ENCODE assay signal across 8 mouse cellular contexts in genomic region chr8:116946268-116946838, GRCm38 (mm10). TPM values are rescaled to one million over a fixed set of nuclear protein-coding genes. Genes with fewer than 3 reads are reported as not detected.
DNase-seq lines count a peak whose midpoint lies in the region; ATAC-seq and TF ChIP-seq lines count a peak whose summit lies in the region.

No protein-coding gene starts in this region.

- DNase-seq in left cerebral cortex, adult 2 months (ENCODE audit: extremely low spot score in 1 of 2, low spot score in 2 of 2): peak; percentile 55 to 60
- DNase-seq in left cerebral cortex, adult 11 months (ENCODE audit: low spot score): no peak
- no peak for DNase-seq in Muller cell, postnatal 12 days (ENCODE audit: inconsistent ontology term)
- no peak for DNase-seq in adrenal gland, postnatal 4 days (ENCODE audit: low spot score in 2 of 2)
- no peak for DNase-seq in adrenal gland, postnatal 10 days

- H3K4me1 ChIP-seq in cortical plate, adult 2 months (ENCODE audit: control insufficient read depth, insufficient read depth, low read length): peaks cover 7% of the 10 kb centered on the region

- H3K4me3 ChIP-seq in left cerebral cortex, adult 2 months: peak overlapping the region; percentile 44
- peak overlapping the region; percentile 20 for H3K4me3 ChIP-seq in cortical plate, adult 2 months (ENCODE audit: insufficient read depth, low read length)

- TF ChIP-seq POLR2A in cortical plate, adult 2 months (IDR thresholded peaks at IDR 0.05; ENCODE audit: extremely low read depth, insufficient read depth, low read length): peak; percentile 57; the same call in 1 of the 2 replicates

- peak; percentile 56 for ATAC-seq in inflammation-experienced regulatory T-cells, adult 6 months
- ATAC-seq in megakaryocyte, adult 5-6 weeks (ENCODE audit: poor library complexity, severe bottlenecking): peak; percentile 54

- intact Hi-C loops in left cerebral cortex, adult 2 months (cut with DNase I): no loop called here

- peak overlapping the region; percentile 80 for H3K27ac ChIP-seq in left cerebral cortex, adult 2 months
- peak overlapping the region; percentile 53 for H3K27ac ChIP-seq in cortical plate, adult 2 months (ENCODE audit: insufficient read depth, low read length)

- TF ChIP-seq CTCF in left cerebral cortex, adult 2 months (IDR thresholded peaks at IDR 0.05): no peak
- TF ChIP-seq CTCF in cortical plate, adult 2 months (IDR thresholded peaks at IDR 0.05; ENCODE audit: extremely low read depth, insufficient read depth, low read length): no peak

RNA-seq across cellular contexts. Expression of gene Atmin, which starts 3.2 kb away (rescaled TPM):
- 10 to 100 TPM; 73.9 to 76.0 TPM for total RNA-seq in left cerebral cortex, adult 2 months (2021)
- 40.2 and 40.6 TPM in 2 replicates for polyA plus RNA-seq in cortical plate, adult 2 months (2012; rRNA removed)
- polyA plus RNA-seq in inflammation-experienced regulatory T-cells, adult 6 months (2017; shearing (Covaris generic)): 1 to 10 TPM; 7.5 to 9.0 (median 7.7) TPM
- 12.3 and 14.5 TPM in 2 replicates for total RNA-seq in megakaryocyte, adult 5-6 weeks (2015)
- total RNA-seq in megakaryocyte, adult 5-6 weeks (2017): 8.6 and 11.3 TPM in 2 replicates
- 10 to 100 TPM; 20.9 to 23.2 TPM for total RNA-seq in adrenal gland, postnatal 4 days (2021)
- total RNA-seq in adrenal gland, postnatal 10 days (2021): 10 to 100 TPM; 16.0 to 19.0 TPM

RNA-seq across cellular contexts. Expression of gene Cenpn, which starts 24.8 kb away (rescaled TPM):
- total RNA-seq in left cerebral cortex, adult 2 months (2021): 1 to 10 TPM in 1 of 2 experiments, under 1 TPM in 1; 0.97 to 2.0 TPM
- 1.5 and 2.4 TPM in 2 replicates for polyA plus RNA-seq in cortical plate, adult 2 months (2012; rRNA removed)
- polyA plus RNA-seq in inflammation-experienced regulatory T-cells, adult 6 months (2017; shearing (Covaris generic)): 10 to 100 TPM in 1 of 3 experiments, 1 to 10 TPM in 2; 3.3 to 22.4 (median 3.9) TPM
- total RNA-seq in megakaryocyte, adult 5-6 weeks (2015): 26.9 and 35.6 TPM in 2 replicates
- 35.7 and 36.8 TPM in 2 replicates for total RNA-seq in megakaryocyte, adult 5-6 weeks (2017)
- total RNA-seq in adrenal gland, postnatal 4 days (2021): 10 to 100 TPM; 16.8 to 18.7 TPM
- total RNA-seq in adrenal gland, postnatal 10 days (2021): 10 to 100 TPM in 1 of 2 experiments, 1 to 10 TPM in 1; 7.1 to 10.5 TPM

RNA-seq across cellular contexts. Expression of gene Cmc2, which starts 25.1 kb away (rescaled TPM):
- total RNA-seq in left cerebral cortex, adult 2 months (2021): 10 to 100 TPM; 19.2 to 20.8 TPM
- polyA plus RNA-seq in cortical plate, adult 2 months (2012; rRNA removed): 19.6 and 21.6 TPM in 2 replicates
- 10 to 100 TPM; 23.1 to 79.6 (median 36.6) TPM for polyA plus RNA-seq in inflammation-experienced regulatory T-cells, adult 6 months (2017; shearing (Covaris generic))
- total RNA-seq in megakaryocyte, adult 5-6 weeks (2015): 43.3 and 49.2 TPM in 2 replicates
- 51.7 and 66.0 TPM in 2 replicates for total RNA-seq in megakaryocyte, adult 5-6 weeks (2017)
- total RNA-seq in adrenal gland, postnatal 4 days (2021): 10 to 100 TPM; 32.8 to 33.6 TPM
- 10 to 100 TPM; 40.1 to 46.4 TPM for total RNA-seq in adrenal gland, postnatal 10 days (2021)

RNA-seq across cellular contexts. Expression of gene 1700030J22Rik, which starts 32.4 kb away (rescaled TPM):
- 10 to 100 TPM; 11.5 to 14.3 TPM for total RNA-seq in left cerebral cortex, adult 2 months (2021)
- 7.2 and 7.3 TPM in 2 replicates for polyA plus RNA-seq in cortical plate, adult 2 months (2012; rRNA removed)
- under 1 TPM in 1 of 3 experiments, not detected in 2; 0.25 TPM for polyA plus RNA-seq in inflammation-experienced regulatory T-cells, adult 6 months (2017; shearing (Covaris generic))
- 0.40 and 0.43 TPM in 2 replicates for total RNA-seq in megakaryocyte, adult 5-6 weeks (2015)
- total RNA-seq in megakaryocyte, adult 5-6 weeks (2017): 0.29 and 0.37 TPM in 2 replicates
- 1 to 10 TPM in 1 of 2 experiments, under 1 TPM in 1; 0.96 to 1.5 TPM for total RNA-seq in adrenal gland, postnatal 4 days (2021)
- 1 to 10 TPM in 1 of 2 experiments, under 1 TPM in 1; 0.99 to 1.2 TPM for total RNA-seq in adrenal gland, postnatal 10 days (2021)

RNA-seq across cellular contexts. Expression of gene Gcsh, which starts 47.0 kb away (rescaled TPM):
- 10 to 100 TPM; 34.4 to 36.3 TPM for total RNA-seq in left cerebral cortex, adult 2 months (2021)
- polyA plus RNA-seq in cortical plate, adult 2 months (2012; rRNA removed): 77.6 and 84.2 TPM in 2 replicates
- polyA plus RNA-seq in inflammation-experienced regulatory T-cells, adult 6 months (2017; shearing (Covaris generic)): 10 to 100 TPM; 23.8 to 29.5 (median 24.6) TPM
- total RNA-seq in megakaryocyte, adult 5-6 weeks (2015): 12.6 and 15.5 TPM in 2 replicates
- total RNA-seq in megakaryocyte, adult 5-6 weeks (2017): 12.6 and 25.3 TPM in 2 replicates
- 10 to 100 TPM; 93.6 to 96.6 TPM for total RNA-seq in adrenal gland, postnatal 4 days (2021)
- 100 to 1,000 TPM; 145 to 162 TPM for total RNA-seq in adrenal gland, postnatal 10 days (2021)

Comparison
In these comparisons a context has a peak if more than half of its experiments do, and no peak if none do; other contexts are left out.
1. DNase-seq: peak in left cerebral cortex, adult 2 months (2 of 2); none in left cerebral cortex, adult 11 months (single experiment), Muller cell, postnatal 12 days (single experiment), adrenal gland, postnatal 4 days (0 of 2) and adrenal gland, postnatal 10 days (single experiment).